ENCODE assay signal across 8 mouse cellular contexts in the genomic region with DNA sequence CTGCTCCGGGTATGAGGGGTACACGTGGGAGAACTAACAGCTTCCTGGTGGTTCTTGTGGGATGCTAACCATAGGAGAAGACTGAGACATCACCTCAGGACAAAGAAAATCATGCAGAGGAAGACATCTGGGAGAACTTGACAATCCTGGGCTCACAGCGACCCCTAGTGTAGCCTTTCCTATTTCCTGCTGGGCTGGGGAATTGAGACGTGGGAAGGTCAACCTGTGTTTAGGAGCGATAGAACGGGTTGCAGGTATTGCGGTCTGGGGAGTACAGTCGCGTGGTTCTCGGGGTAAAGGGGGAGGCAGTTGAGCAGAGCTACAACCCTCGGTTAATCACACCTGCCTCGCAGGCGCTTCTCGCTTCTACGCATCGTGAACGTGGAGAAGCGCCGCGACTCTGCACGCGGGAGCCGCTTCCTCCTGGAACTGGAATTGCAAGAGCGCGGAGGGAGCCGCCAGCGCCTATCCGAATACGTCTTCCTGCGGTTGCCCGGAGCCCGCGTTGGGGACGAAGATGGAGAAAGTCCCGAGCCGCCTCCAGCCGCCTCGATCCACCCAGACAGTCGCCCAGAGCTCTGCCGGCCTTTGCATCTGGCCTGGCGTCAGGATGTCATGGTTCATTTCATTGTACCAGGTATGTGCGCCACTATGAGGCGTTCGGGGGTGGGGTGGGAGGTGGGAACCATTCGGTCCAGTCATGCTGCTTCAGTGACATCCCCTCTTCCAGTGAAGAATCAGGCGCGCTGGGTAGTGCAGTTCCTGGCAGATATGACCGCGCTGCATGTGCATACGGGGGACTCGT. TPM values are rescaled to one million over a fixed set of nuclear protein-coding genes. Genes with fewer than 3 reads are reported as not detected.
DNase-seq lines count a peak whose midpoint lies in the region; ATAC-seq lines count a peak whose summit lies in the region.

No protein-coding gene starts in this region.

- no peaks in the 10 kb centered on the region for H3K9me3 ChIP-seq in limb, embryonic 12.5 days
- no peaks in the 10 kb centered on the region for H3K9me3 ChIP-seq in midbrain, embryonic 13.5 days

- H3K4me3 ChIP-seq in limb, embryonic 12.5 days (replicated peaks) = peak overlapping the region; percentile 39
- H3K4me3 ChIP-seq in midbrain, embryonic 13.5 days (replicated peaks) = peak overlapping the region; percentile 40

- ATAC-seq in granulocyte monocyte progenitor cell, adult 5-6 weeks (replicated peaks; ENCODE audit: poor library complexity, severe bottlenecking) = peak; percentile 58
- peak; percentile 24; the same call in 1 of the 2 replicates for ATAC-seq in limb, embryonic 12.5 days (ENCODE audit: insufficient number of reproducible peaks, insufficient read depth, low FRiP score, low TSS enrichment, low read depth)
- peak; percentile 74 for ATAC-seq in midbrain, embryonic 13.5 days

- WGBS in limb, embryonic 12.5 days = 2% methylated on average over 51 of the region's 51 CpGs
- 2% methylated on average over 51 of the region's 51 CpGs for WGBS in midbrain, embryonic 13.5 days

- peaks cover 32% of the 10 kb centered on the region for H3K27me3 ChIP-seq in limb, embryonic 12.5 days
- H3K27me3 ChIP-seq in midbrain, embryonic 13.5 days = peaks cover 15% of the 10 kb centered on the region

- H3K27ac ChIP-seq in limb, embryonic 12.5 days = no peak overlapping the region
- H3K27ac ChIP-seq in midbrain, embryonic 13.5 days = peak overlapping the region; percentile 86

- peaks cover 37% of the 10 kb centered on the region for H3K36me3 ChIP-seq in limb, embryonic 12.5 days
- H3K36me3 ChIP-seq in midbrain, embryonic 13.5 days = peaks cover 42% of the 10 kb centered on the region

- DNase-seq in A20 (ENCODE audit: low read depth, low spot score) = peak; percentile 49
- peak; percentile 76 for DNase-seq in adrenal gland, adult 2 months
- DNase-seq in embryo, embryonic 11 days = peak; percentile 89
- DNase-seq in kidney, adult 11 months = peak; percentile 61
- DNase-seq in spleen, postnatal 36 days (ENCODE audit: low spot score in 2 of 2) = peak; percentile 46 to 47

- H3K4me2 ChIP-seq in limb, embryonic 12.5 days = peak overlapping the region; percentile 73
- H3K4me2 ChIP-seq in midbrain, embryonic 13.5 days (replicated peaks) = peak overlapping the region; percentile 68

- H3K4me1 ChIP-seq in limb, embryonic 12.5 days (replicated peaks) = peaks cover 27% of the 10 kb centered on the region
- peaks cover 19% of the 10 kb centered on the region for H3K4me1 ChIP-seq in midbrain, embryonic 13.5 days (replicated peaks)

- peak overlapping the region; percentile 56 for H3K9ac ChIP-seq in limb, embryonic 12.5 days (replicated peaks)
- H3K9ac ChIP-seq in midbrain, embryonic 13.5 days (replicated peaks) = peak overlapping the region; percentile 69

RNA-seq across cellular contexts. Expression of a gene that starts 7.8 kb away (rescaled TPM):
- total RNA-seq in adrenal gland, adult 2 months (2021) = 1 to 10 TPM in 1 of 2 experiments, under 1 TPM in 1; 0.89 to 1.5 TPM
- 0.68 and 1.4 TPM in 2 replicates for polyA plus RNA-seq in adrenal gland, adult 2 months (2012; rRNA removed)
- total RNA-seq in granulocyte monocyte progenitor cell, adult 5-6 weeks (2014; fragmentation: Nextera tagmentation) = 1.4 and 2.2 TPM in 2 replicates
- 0.52 and 2.7 TPM in 2 replicates for total RNA-seq in granulocyte monocyte progenitor cell, adult 5-6 weeks (2017)
- 14.6 and 14.9 TPM in 2 replicates for polyA plus RNA-seq in limb, embryonic 12.5 days (2016; fragmentation: Nextera tagmentation; extraction: Ambion mirVana)
- 0.14 and 0.15 TPM in 2 replicates for polyA plus RNA-seq in midbrain, embryonic 13.5 days (2015; fragmentation: Nextera tagmentation; extraction: Ambion mirVana)

RNA-seq across cellular contexts. Expression of a gene that starts 9.4 kb away (rescaled TPM):
- total RNA-seq in adrenal gland, adult 2 months (2021) = 1 to 10 TPM; 1.4 to 3.0 TPM
- 1.7 and 5.1 TPM in 2 replicates for polyA plus RNA-seq in adrenal gland, adult 2 months (2012; rRNA removed)
- total RNA-seq in granulocyte monocyte progenitor cell, adult 5-6 weeks (2014; fragmentation: Nextera tagmentation) = 0.60 and 3.6 TPM in 2 replicates
- 0.26 TPM in 1 of 2 replicates, not detected in the other for total RNA-seq in granulocyte monocyte progenitor cell, adult 5-6 weeks (2017)
- polyA plus RNA-seq in limb, embryonic 12.5 days (2016; fragmentation: Nextera tagmentation; extraction: Ambion mirVana) = 37.3 and 40.1 TPM in 2 replicates
- polyA plus RNA-seq in midbrain, embryonic 13.5 days (2015; fragmentation: Nextera tagmentation; extraction: Ambion mirVana) = 44.1 and 48.3 TPM in 2 replicates

RNA-seq across cellular contexts. Expression of a gene that starts 30.1 kb away (rescaled TPM):
- total RNA-seq in adrenal gland, adult 2 months (2021) = 1 to 10 TPM; 2.8 to 5.3 TPM
- 6.7 and 8.7 TPM in 2 replicates for polyA plus RNA-seq in adrenal gland, adult 2 months (2012; rRNA removed)
- 16.9 and 30.9 TPM in 2 replicates for total RNA-seq in granulocyte monocyte progenitor cell, adult 5-6 weeks (2014; fragmentation: Nextera tagmentation)
- total RNA-seq in granulocyte monocyte progenitor cell, adult 5-6 weeks (2017) = 16.6 and 20.2 TPM in 2 replicates
- polyA plus RNA-seq in limb, embryonic 12.5 days (2016; fragmentation: Nextera tagmentation; extraction: Ambion mirVana) = 2.2 and 2.5 TPM in 2 replicates
- 1.8 and 2.6 TPM in 2 replicates for polyA plus RNA-seq in midbrain, embryonic 13.5 days (2015; fragmentation: Nextera tagmentation; extraction: Ambion mirVana)

RNA-seq across cellular contexts. Expression of a gene that starts 41.3 kb away (rescaled TPM):
- total RNA-seq in adrenal gland, adult 2 months (2021) = not detected
- not detected in 2 replicates for polyA plus RNA-seq in adrenal gland, adult 2 months (2012; rRNA removed)
- not detected in 2 replicates for total RNA-seq in granulocyte monocyte progenitor cell, adult 5-6 weeks (2014; fragmentation: Nextera tagmentation)
- not detected in 2 replicates for total RNA-seq in granulocyte monocyte progenitor cell, adult 5-6 weeks (2017)
- polyA plus RNA-seq in limb, embryonic 12.5 days (2016; fragmentation: Nextera tagmentation; extraction: Ambion mirVana) = not detected in 2 replicates
- not detected in 2 replicates for polyA plus RNA-seq in midbrain, embryonic 13.5 days (2015; fragmentation: Nextera tagmentation; extraction: Ambion mirVana)

RNA-seq across cellular contexts. Expression of a gene that starts 47.3 kb away (rescaled TPM):
- under 1 TPM in 1 of 2 experiments, not detected in 1; 0.17 TPM for total RNA-seq in adrenal gland, adult 2 months (2021)
- 0.17 and 0.25 TPM in 2 replicates for polyA plus RNA-seq in adrenal gland, adult 2 months (2012; rRNA removed)
- not detected in 2 replicates for total RNA-seq in granulocyte monocyte progenitor cell, adult 5-6 weeks (2014; fragmentation: Nextera tagmentation)
- total RNA-seq in granulocyte monocyte progenitor cell, adult 5-6 weeks (2017) = not detected in 2 replicates
- polyA plus RNA-seq in limb, embryonic 12.5 days (2016; fragmentation: Nextera tagmentation; extraction: Ambion mirVana) = 1.6 and 2.0 TPM in 2 replicates
- polyA plus RNA-seq in midbrain, embryonic 13.5 days (2015; fragmentation: Nextera tagmentation; extraction: Ambion mirVana) = 0.07 and 0.35 TPM in 2 replicates

Comparison
In these comparisons a context has a peak if more than half of its experiments do, and no peak if none do; other contexts are left out.
1. ATAC-seq: peak in every context shown above with its lines; median percentile 74 in midbrain, embryonic 13.5 days; 58 in granulocyte monocyte progenitor cell, adult 5-6 weeks; 24 in limb, embryonic 12.5 days.